Mouse (Mus musculus): ENCODE data around the gene Gpatch2. TPM values are rescaled to one million over a fixed set of nuclear protein-coding genes. Genes with fewer than 3 reads are reported as not detected.

The Gpatch2 gene
- 5.3 TPM for polyA plus RNA-seq (2012; fragmentation: generic; extraction: Trizol)

GRCm38 (mm10) chr1:187215181-187216116 is at the start of gene Gpatch2, which contains the start of gene Spata17:
Gene Gpatch2 (plus strand): TSS chr1:187215508.
Gene Spata17 (minus strand): TSS chr1:187215465.
- no peaks in the 10 kb centered on the region for H3K36me3 ChIP-seq (ENCODE audit: control insufficient read depth, insufficient read depth)

GRCm38 (mm10) chr1:187169646-187170045 is 45.7 kb upstream of the Gpatch2 start:
- TF ChIP-seq SRF (IDR thresholded peaks at IDR 0.05; ENCODE audit: control insufficient read depth, insufficient read length, low read depth) (no peak), USF1 (IDR thresholded peaks at IDR 0.05; ENCODE audit: low read depth) (no peak), MYOG (IDR thresholded peaks at IDR 0.05; ENCODE audit: control insufficient read depth in 1 of 3, insufficient read depth in 1 of 3, insufficient read length in 2 of 3, low read depth in 2 of 3) (no peak)
- Histone ChIP-seq H3K36me3 (ENCODE audit: control insufficient read depth, insufficient read depth) (no peaks in the 10 kb centered on the region), H3K27me3 (ENCODE audit: control insufficient read depth, insufficient read depth, insufficient read length) (no peaks in the 10 kb centered on the region), H3ac (ENCODE audit: control insufficient read depth, insufficient read length) (no peak overlapping the region), H3K4me2 (ENCODE audit: low read depth) (no peak overlapping the region), H3K79me2 (ENCODE audit: control insufficient read depth, insufficient read depth) (no peaks in the 10 kb centered on the region), H3K4me3 (no peak overlapping the region)

More at GRCm38 (mm10) chr1:187215181-187216116, at the start of gene Gpatch2, which contains the start of gene Spata17:
- Histone ChIP-seq H3ac (ENCODE audit: control insufficient read depth, insufficient read length) (peak within 1 kb of the TSS; percentile 95), H3K4me2 (ENCODE audit: low read depth) (peak within 1 kb of the TSS; percentile 74), H3K27me3 (ENCODE audit: control insufficient read depth, insufficient read depth, insufficient read length) (no peaks in the 10 kb centered on the region), H3K4me3 (peak within 1 kb of the TSS; percentile 66), H3K79me2 (ENCODE audit: control insufficient read depth, insufficient read depth) (peaks cover 31% of the 10 kb centered on the region)
- no peak for TF ChIP-seq TCF12 (IDR thresholded peaks at IDR 0.05; ENCODE audit: insufficient read depth, poor library complexity, severe bottlenecking)
- TF ChIP-seq MAX (IDR thresholded peaks at IDR 0.05; ENCODE audit: low read depth): no peak
- TF ChIP-seq POLR2A (IDR thresholded peaks at IDR 0.05; ENCODE audit: insufficient read length, low read depth): peak; percentile 73
- peak; percentile 49 for TF ChIP-seq POLR2AphosphoS2 (IDR thresholded peaks at IDR 0.05; ENCODE audit: insufficient read length, low read depth)

GRCm38 (mm10) chr1:187170361-187170760 is 44.9 kb upstream of the Gpatch2 start:
- Histone ChIP-seq H3ac (ENCODE audit: control insufficient read depth, insufficient read length) (no peak overlapping the region), H3K4me3 (no peak overlapping the region), H3K27me3 (ENCODE audit: control insufficient read depth, insufficient read depth, insufficient read length) (no peaks in the 10 kb centered on the region), H3K79me2 (ENCODE audit: control insufficient read depth, insufficient read depth) (no peaks in the 10 kb centered on the region), H3K36me3 (ENCODE audit: control insufficient read depth, insufficient read depth) (no peaks in the 10 kb centered on the region), H3K4me2 (ENCODE audit: low read depth) (no peak overlapping the region)
- no peak for TF ChIP-seq MAX (IDR thresholded peaks at IDR 0.05; ENCODE audit: low read depth)
- TF ChIP-seq TCF12 (IDR thresholded peaks at IDR 0.05; ENCODE audit: insufficient read depth, poor library complexity, severe bottlenecking): no peak
- no peak for TF ChIP-seq USF1 (IDR thresholded peaks at IDR 0.05; ENCODE audit: low read depth)
- TF ChIP-seq CEBPB (IDR thresholded peaks at IDR 0.05; ENCODE audit: insufficient read depth, poor library complexity, severe bottlenecking): no peak
- TF ChIP-seq MYOD1 (IDR thresholded peaks at IDR 0.05; ENCODE audit: control insufficient read depth in 1 of 3, insufficient read length in 2 of 3, low read depth in 2 of 3): no peak
- TF ChIP-seq POLR2AphosphoS2 (IDR thresholded peaks at IDR 0.05; ENCODE audit: insufficient read length, low read depth): no peak
- no peak for TF ChIP-seq REST (IDR thresholded peaks at IDR 0.05; ENCODE audit: insufficient read depth, insufficient read length)
- no peak for TF ChIP-seq E2F4 (IDR thresholded peaks at IDR 0.05; ENCODE audit: insufficient read depth)
- TF ChIP-seq POLR2A (IDR thresholded peaks at IDR 0.05; ENCODE audit: insufficient read length, low read depth): no peak
- TF ChIP-seq TCF3 (IDR thresholded peaks at IDR 0.05; ENCODE audit: insufficient read length, low read depth): no peak
- TF ChIP-seq SRF (IDR thresholded peaks at IDR 0.05; ENCODE audit: control insufficient read depth, insufficient read length, low read depth): no peak
- no peak for TF ChIP-seq MYOG (IDR thresholded peaks at IDR 0.05; ENCODE audit: control insufficient read depth in 1 of 3, insufficient read depth in 1 of 3, insufficient read length in 2 of 3, low read depth in 2 of 3)

GRCm38 (mm10) chr1:187175991-187176390 is 39.3 kb upstream of the Gpatch2 start:
- H3ac ChIP-seq (ENCODE audit: control insufficient read depth, insufficient read length): no peak overlapping the region
- no peaks in the 10 kb centered on the region for H3K36me3 ChIP-seq (ENCODE audit: control insufficient read depth, insufficient read depth)
- no peak for TF ChIP-seq MYOG (IDR thresholded peaks at IDR 0.05; ENCODE audit: control insufficient read depth in 1 of 3, insufficient read depth in 1 of 3, insufficient read length in 2 of 3, low read depth in 2 of 3)
- TF ChIP-seq REST (IDR thresholded peaks at IDR 0.05; ENCODE audit: insufficient read depth, insufficient read length): no peak
- no peak for TF ChIP-seq TCF3 (IDR thresholded peaks at IDR 0.05; ENCODE audit: insufficient read length, low read depth)
- TF ChIP-seq POLR2AphosphoS2 (IDR thresholded peaks at IDR 0.05; ENCODE audit: insufficient read length, low read depth): no peak
- TF ChIP-seq MAX (IDR thresholded peaks at IDR 0.05; ENCODE audit: low read depth): no peak
- no peak for TF ChIP-seq POLR2A (IDR thresholded peaks at IDR 0.05; ENCODE audit: insufficient read length, low read depth)
- no peak for TF ChIP-seq SRF (IDR thresholded peaks at IDR 0.05; ENCODE audit: control insufficient read depth, insufficient read length, low read depth)
- TF ChIP-seq CEBPB (IDR thresholded peaks at IDR 0.05; ENCODE audit: insufficient read depth, poor library complexity, severe bottlenecking): no peak
- TF ChIP-seq MYOD1 (IDR thresholded peaks at IDR 0.05; ENCODE audit: control insufficient read depth in 1 of 3, insufficient read length in 2 of 3, low read depth in 2 of 3): no peak
- no peak for TF ChIP-seq USF1 (IDR thresholded peaks at IDR 0.05; ENCODE audit: low read depth)
- no peak for TF ChIP-seq TCF12 (IDR thresholded peaks at IDR 0.05; ENCODE audit: insufficient read depth, poor library complexity, severe bottlenecking)
- no peak for TF ChIP-seq E2F4 (IDR thresholded peaks at IDR 0.05; ENCODE audit: insufficient read depth)
- H3K79me2 ChIP-seq (ENCODE audit: control insufficient read depth, insufficient read depth): no peaks in the 10 kb centered on the region
- no peak overlapping the region for H3K4me3 ChIP-seq
- H3K27me3 ChIP-seq (ENCODE audit: control insufficient read depth, insufficient read depth, insufficient read length): no peaks in the 10 kb centered on the region
- no peak overlapping the region for H3K4me2 ChIP-seq (ENCODE audit: low read depth)

GRCm38 (mm10) chr1:187178546-187178945 is 36.8 kb upstream of the Gpatch2 start:
- TF ChIP-seq CEBPB (IDR thresholded peaks at IDR 0.05; ENCODE audit: insufficient read depth, poor library complexity, severe bottlenecking): no peak
- TF ChIP-seq POLR2A (IDR thresholded peaks at IDR 0.05; ENCODE audit: insufficient read length, low read depth): no peak
- no peak for TF ChIP-seq POLR2AphosphoS2 (IDR thresholded peaks at IDR 0.05; ENCODE audit: insufficient read length, low read depth)
- no peak for TF ChIP-seq TCF12 (IDR thresholded peaks at IDR 0.05; ENCODE audit: insufficient read depth, poor library complexity, severe bottlenecking)
- no peak for TF ChIP-seq SRF (IDR thresholded peaks at IDR 0.05; ENCODE audit: control insufficient read depth, insufficient read length, low read depth)
- TF ChIP-seq MAX (IDR thresholded peaks at IDR 0.05; ENCODE audit: low read depth): no peak
- no peak for TF ChIP-seq MYOD1 (IDR thresholded peaks at IDR 0.05; ENCODE audit: control insufficient read depth in 1 of 3, insufficient read length in 2 of 3, low read depth in 2 of 3)
- no peak for TF ChIP-seq USF1 (IDR thresholded peaks at IDR 0.05; ENCODE audit: low read depth)
- TF ChIP-seq MYOG (IDR thresholded peaks at IDR 0.05; ENCODE audit: control insufficient read depth in 1 of 3, insufficient read depth in 1 of 3, insufficient read length in 2 of 3, low read depth in 2 of 3): no peak
- no peak for TF ChIP-seq TCF3 (IDR thresholded peaks at IDR 0.05; ENCODE audit: insufficient read length, low read depth)
- TF ChIP-seq REST (IDR thresholded peaks at IDR 0.05; ENCODE audit: insufficient read depth, insufficient read length): no peak
- no peak for TF ChIP-seq E2F4 (IDR thresholded peaks at IDR 0.05; ENCODE audit: insufficient read depth)
- H3K79me2 ChIP-seq (ENCODE audit: control insufficient read depth, insufficient read depth): no peaks in the 10 kb centered on the region
- no peak overlapping the region for H3K4me2 ChIP-seq (ENCODE audit: low read depth)
- H3K27me3 ChIP-seq (ENCODE audit: control insufficient read depth, insufficient read depth, insufficient read length): no peaks in the 10 kb centered on the region
- no peak overlapping the region for H3ac ChIP-seq (ENCODE audit: control insufficient read depth, insufficient read length)
- H3K4me3 ChIP-seq: no peak overlapping the region
- H3K36me3 ChIP-seq (ENCODE audit: control insufficient read depth, insufficient read depth): no peaks in the 10 kb centered on the region

Data from myocyte (in vitro differentiated cells).